Mouse (Mus musculus) neural tube, embryonic 11.5 days (tissue): Measurements from ENCODE around the gene Tcp11l1. TPM values are rescaled to one million over a fixed set of nuclear protein-coding genes. Genes with fewer than 3 reads are reported as not detected.

Experiments
- ATAC-seq: fragments of 200-750 bp; cut with Nextera tagmentation; 2 replicates; pipeline ENCODE4 v1.8.0; 2017; ENCODE audit warnings: moderate number of reproducible peaks, mild to moderate bottlenecking, moderate TSS enrichment, moderate library complexity; ENCODE audit not compliant: insufficient read depth, low FRiP score, low TSS enrichment
- DNase-seq: peaks from one replicate; pipeline ENCODE4 v3.0.0-alpha.2; 2015; ENCODE audit warnings: low spot score
- H3K27ac ChIP-seq: fragments of 300-500 bp; sonication (generic); 2 replicates; pipeline ENCODE4 v1.5.1; 2014; ENCODE audit warnings: low read depth, mild to moderate bottlenecking, low read length
- H3K27me3 ChIP-seq: fragments of 300-500 bp; sonication (generic); 2 replicates; pipeline ENCODE4 v1.6.1; 2014; ENCODE audit warnings: mild to moderate bottlenecking, low read length, mixed read lengths; ENCODE audit not compliant: control insufficient read depth, insufficient read depth
- H3K36me3 ChIP-seq: fragments of 300-500 bp; sonication (generic); 2 replicates; pipeline ENCODE4 v1.6.1; 2014; ENCODE audit warnings: mild to moderate bottlenecking, low read length, moderate library complexity, mixed read lengths; ENCODE audit not compliant: control insufficient read depth, insufficient read depth
- H3K4me1 ChIP-seq: fragments of 300-500 bp; sonication (generic); 2 replicates; pipeline ENCODE4 v1.6.1; 2014; ENCODE audit warnings: low read length, mixed read lengths; ENCODE audit not compliant: control insufficient read depth, insufficient read depth
- H3K4me2 ChIP-seq: fragments of 300-500 bp; sonication (generic); 2 replicates; pipeline ENCODE4 v1.6.1; 2014; ENCODE audit warnings: low read depth, mild to moderate bottlenecking, moderate library complexity
- H3K4me3 ChIP-seq: fragments of 300-500 bp; sonication (generic); 2 replicates; pipeline ENCODE4 v1.5.1; 2014; ENCODE audit warnings: low read depth, low read length
- H3K9ac ChIP-seq: fragments of 300-500 bp; sonication (generic); 2 replicates; pipeline ENCODE4 v1.6.1; 2014; ENCODE audit warnings: mild to moderate bottlenecking, low read length
- H3K9me3 ChIP-seq: fragments of 300-500 bp; sonication (generic); 2 replicates; pipeline ENCODE4 v1.6.1; 2016; ENCODE audit warnings: low read length; ENCODE audit not compliant: control insufficient read depth
- WGBS: fragments of 180-500 bp; shearing (Covaris S2); extraction: QIAGEN DNeasy Blood & Tissue Kit; methylation state at CpG from one replicate; pipeline ENCODE4 v1.1.7; 2014; 5-methylcytosine and 5-hydroxymethylcytosine counted together
- polyA plus RNA-seq: library from polyadenylated mRNA; unstranded; fragments of >200 nt; fragmentation: Nextera tagmentation; extraction: Ambion mirVana; gene quantifications from 2 replicates; pipeline ENCODE4 v1.2.1, GENCODE M21; 2014

Gene Tcp11l1
- polyA plus RNA-seq, 1 experiment from 2014 or later, result 71.4 TPM

DNA sequence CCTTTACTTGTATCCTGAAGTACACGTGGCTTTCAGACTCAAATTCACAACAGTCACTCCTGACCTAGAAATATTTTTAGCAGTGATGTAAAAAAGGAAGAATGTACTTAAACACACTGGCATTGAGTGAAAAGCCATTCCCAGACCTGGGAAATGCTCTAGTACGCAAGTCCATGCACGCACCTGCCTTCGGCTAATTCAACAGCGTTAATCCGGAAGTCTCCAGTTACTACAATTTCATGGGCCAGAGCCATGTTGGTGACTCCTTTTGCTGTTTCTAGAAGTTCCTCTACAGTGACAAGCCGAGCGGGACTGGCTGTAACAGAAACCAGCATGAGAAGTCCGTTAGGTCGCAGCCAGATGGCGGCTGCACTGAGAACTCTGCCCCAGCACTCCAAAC, 12.3 kb downstream of the Tcp11l1 start:
- 88% methylated on average over 11 of the region's 11 CpGs for WGBS
- ATAC-seq, result no peak
- DNase-seq, result no peak
- Histone ChIP-seq H3K4me1 (no peaks in the 10 kb centered on the region), H3K4me2 (no peak overlapping the region), H3K9ac (no peak overlapping the region), H3K4me3 (no peak overlapping the region), H3K27ac (no peak overlapping the region), H3K36me3 (no peaks in the 10 kb centered on the region), H3K27me3 (no peaks in the 10 kb centered on the region), H3K9me3 (no peaks in the 10 kb centered on the region)

GRCm38 (mm10) chr2:104692551-104692950, 19.4 kb downstream of the Tcp11l1 start:
- Histone ChIP-seq H3K27me3 (no peaks in the 10 kb centered on the region), H3K9me3 (no peaks in the 10 kb centered on the region), H3K27ac (no peak overlapping the region), H3K36me3 (no peaks in the 10 kb centered on the region), H3K9ac (no peak overlapping the region), H3K4me2 (no peak overlapping the region), H3K4me1 (no peaks in the 10 kb centered on the region), H3K4me3 (no peak overlapping the region)
- WGBS, result 88% methylated on average over 2 of the region's 2 CpGs
- ATAC-seq (no peak), DNase-seq (no peak)

- no peak for DNase-seq
- no peak overlapping the region for H3K4me3 ChIP-seq
- H3K9me3 ChIP-seq, result no peaks in the 10 kb centered on the region
- H3K4me2 ChIP-seq, result no peak overlapping the region
- H3K27ac ChIP-seq, result no peak overlapping the region
- no peaks in the 10 kb centered on the region for H3K27me3 ChIP-seq
- whole genome bisulfite sequencing, result 89% methylated on average over 4 of the region's 4 CpGs
- ATAC-seq, result no peak
- no peaks in the 10 kb centered on the region for H3K4me1 ChIP-seq
- no peaks in the 10 kb centered on the region for H3K36me3 ChIP-seq
- no peak overlapping the region for H3K9ac ChIP-seq
These were observed 21.2 kb downstream of the Tcp11l1 start for GRCm38 (mm10) chr2:104690720-104691119.

DNA sequence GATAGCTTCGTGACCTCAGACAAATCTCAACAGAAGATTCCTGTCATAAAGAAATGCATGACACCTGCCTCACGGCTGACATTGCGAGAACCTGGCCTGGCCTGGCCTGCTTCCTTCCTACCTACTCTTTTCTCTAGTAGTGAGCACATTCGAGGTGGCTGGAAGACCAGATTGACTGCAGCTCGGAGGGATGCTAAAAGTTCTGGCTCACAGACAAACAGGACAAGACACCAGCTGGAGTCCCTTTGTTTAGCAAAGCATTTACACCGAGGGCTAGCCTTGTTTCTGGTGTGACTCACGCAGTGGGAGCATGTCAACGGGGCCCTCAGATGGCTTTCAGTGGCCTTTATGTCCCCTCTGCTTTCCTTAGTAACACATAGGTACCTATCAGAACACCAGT, 23.2 kb downstream of the Tcp11l1 start:
- Histone ChIP-seq H3K4me2 (no peak overlapping the region), H3K27me3 (no peaks in the 10 kb centered on the region), H3K27ac (no peak overlapping the region), H3K36me3 (no peaks in the 10 kb centered on the region), H3K4me3 (no peak overlapping the region), H3K9me3 (no peaks in the 10 kb centered on the region), H3K9ac (no peak overlapping the region), H3K4me1 (no peaks in the 10 kb centered on the region)
- 72% methylated on average over 8 of the region's 8 CpGs for WGBS
- no peak for DNase-seq
- no peak for ATAC-seq

DNA sequence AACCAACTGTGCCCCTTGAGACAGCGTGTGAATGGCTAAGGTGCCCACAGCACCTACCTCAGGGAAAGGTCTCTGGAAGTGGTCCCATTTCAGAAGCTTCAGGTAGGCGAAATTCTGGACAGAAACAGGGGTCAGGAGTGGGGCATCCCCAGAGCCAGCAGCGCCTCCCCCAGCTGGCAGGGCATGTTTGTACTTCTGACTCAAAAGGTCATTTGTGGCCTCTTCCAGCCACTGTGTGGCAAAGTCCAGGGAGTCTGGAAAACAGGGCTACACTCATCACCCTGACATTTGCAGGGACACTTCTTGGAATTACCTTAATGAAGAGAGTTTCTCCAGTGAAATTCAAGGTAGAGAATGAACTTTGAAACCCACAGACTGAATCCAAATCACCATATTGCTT, 23.6 kb downstream of the Tcp11l1 start:
- Histone ChIP-seq H3K9ac (no peak overlapping the region), H3K4me3 (no peak overlapping the region), H3K27me3 (no peaks in the 10 kb centered on the region), H3K36me3 (no peaks in the 10 kb centered on the region), H3K4me2 (no peak overlapping the region), H3K4me1 (no peaks in the 10 kb centered on the region), H3K9me3 (no peaks in the 10 kb centered on the region), H3K27ac (no peak overlapping the region)
- no peak for DNase-seq
- 82% methylated on average over 3 of the region's 3 CpGs for WGBS
- no peak for ATAC-seq

DNA sequence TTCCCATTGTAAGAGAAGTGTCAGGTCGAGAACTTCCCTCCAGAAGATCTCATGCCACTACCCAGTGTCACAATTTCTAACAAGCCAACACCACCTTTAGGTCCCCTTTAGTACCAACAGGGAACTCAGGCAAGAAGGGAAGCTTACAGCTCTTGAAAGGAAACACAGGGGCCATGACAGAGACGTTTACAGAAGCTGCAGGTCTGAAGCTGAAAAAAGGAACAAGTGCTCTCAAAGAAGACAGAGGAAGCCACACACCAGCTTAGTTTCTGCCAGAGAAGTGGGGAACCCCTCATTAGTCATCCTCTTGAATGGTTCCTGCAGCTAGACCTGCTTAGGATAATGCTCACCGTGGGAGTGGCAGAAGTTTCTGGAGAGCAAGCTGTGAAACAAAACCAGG, 24.7 kb downstream of the Tcp11l1 start:
- Histone ChIP-seq H3K27ac (no peak overlapping the region), H3K27me3 (no peaks in the 10 kb centered on the region), H3K36me3 (no peaks in the 10 kb centered on the region), H3K9ac (no peak overlapping the region), H3K4me1 (no peaks in the 10 kb centered on the region), H3K9me3 (no peaks in the 10 kb centered on the region), H3K4me3 (no peak overlapping the region), H3K4me2 (no peak overlapping the region)
- ATAC-seq (no peak), DNase-seq (no peak)
- WGBS, result 79% methylated on average over 3 of the region's 3 CpGs

GRCm38 (mm10) chr2:104685418-104685817, 26.6 kb downstream of the Tcp11l1 start:
- WGBS, result 9% methylated on average over 13 of the region's 13 CpGs
- DNase-seq (peak; percentile 88), ATAC-seq (peak; percentile 84)
- H3K27ac ChIP-seq, result no peak overlapping the region
- H3K9ac ChIP-seq, result no peak overlapping the region
- H3K4me2 ChIP-seq, result no peak overlapping the region
- no peaks in the 10 kb centered on the region for H3K27me3 ChIP-seq
- H3K4me3 ChIP-seq, result no peak overlapping the region
- H3K4me1 ChIP-seq, result no peaks in the 10 kb centered on the region
- no peaks in the 10 kb centered on the region for H3K36me3 ChIP-seq
- no peaks in the 10 kb centered on the region for H3K9me3 ChIP-seq

GRCm38 (mm10) chr2:104684771-104685170, 27.2 kb downstream of the Tcp11l1 start:
- Histone ChIP-seq H3K4me2 (no peak overlapping the region), H3K9ac (no peak overlapping the region), H3K36me3 (no peaks in the 10 kb centered on the region), H3K27ac (no peak overlapping the region), H3K4me1 (no peaks in the 10 kb centered on the region), H3K4me3 (no peak overlapping the region), H3K9me3 (no peaks in the 10 kb centered on the region), H3K27me3 (no peaks in the 10 kb centered on the region)
- ATAC-seq, result no peak
- DNase-seq, result no peak
- 88% methylated on average over 4 of the region's 4 CpGs for WGBS

DNA sequence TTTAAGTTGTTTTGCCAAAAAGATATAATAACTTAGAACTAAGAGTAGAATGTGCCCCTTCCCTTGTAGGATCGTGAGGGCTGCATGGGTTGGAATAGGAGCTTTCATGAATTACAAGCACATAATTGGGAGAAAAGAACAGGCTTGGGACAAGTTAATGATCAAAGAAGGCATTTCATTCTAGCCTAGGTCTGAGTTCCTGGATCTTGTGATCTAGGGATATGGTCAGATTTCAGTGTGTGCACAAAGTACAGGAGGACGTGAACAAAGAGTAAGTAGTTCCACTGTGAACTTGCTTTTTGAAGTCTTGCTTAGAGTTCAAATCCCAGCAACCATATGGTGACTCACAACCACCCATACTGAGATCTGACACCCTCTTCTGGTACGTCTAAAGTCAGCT, 34.6 kb downstream of the Tcp11l1 start:
- Histone ChIP-seq H3K4me3 (no peak overlapping the region), H3K27ac (no peak overlapping the region), H3K9me3 (no peaks in the 10 kb centered on the region), H3K27me3 (no peaks in the 10 kb centered on the region), H3K4me1 (0 out of 2 replicates have a peak, but pooled peaks cover 2% of the 10 kb centered on the region), H3K9ac (no peak overlapping the region), H3K4me2 (no peak overlapping the region), H3K36me3 (no peaks in the 10 kb centered on the region)
- DNase-seq (no peak), ATAC-seq (no peak)
- WGBS, result 83% methylated on average over 3 of the region's 3 CpGs
